Mouse (Mus musculus) heart, postnatal 0 days (tissue): ENCODE results near the gene Foxp4. TPM values are rescaled to one million over a fixed set of nuclear protein-coding genes. Genes with fewer than 3 reads are reported as not detected.

ENCODE experiments used
- ATAC-seq: fragments of 200-750 bp; cut with Nextera tagmentation; 2 replicates; pipeline ENCODE4 v1.8.0; 2017; ENCODE audit warnings: low read depth, moderate number of reproducible peaks, moderate library complexity; ENCODE audit not compliant: insufficient read depth
- DNase-seq: peaks from one replicate; pipeline ENCODE4 v3.0.0-alpha.2; 2016; ENCODE audit warnings: low spot score
- H3K27ac ChIP-seq: fragments of 300-500 bp; sonication (generic); 2 replicates; pipeline ENCODE4 v1.5.1; 2014; ENCODE audit warnings: low read depth, mild to moderate bottlenecking
- H3K27me3 ChIP-seq: fragments of 300-500 bp; sonication (generic); 2 replicates; pipeline ENCODE4 v1.6.1; 2014; ENCODE audit warnings: low read length, mixed read lengths; ENCODE audit not compliant: control insufficient read depth, insufficient read depth
- H3K36me3 ChIP-seq: fragments of 300-500 bp; sonication (generic); replicated peaks from 2 replicates; pipeline ENCODE4 v1.6.1; 2014; ENCODE audit warnings: low read length, mixed read lengths; ENCODE audit not compliant: control insufficient read depth, insufficient read depth
- H3K4me1 ChIP-seq: fragments of 300-500 bp; sonication (generic); 2 replicates; pipeline ENCODE4 v1.6.1; 2014; ENCODE audit warnings: antibody characterized with exemption; ENCODE audit not compliant: control insufficient read depth, insufficient read depth
- H3K4me2 ChIP-seq: fragments of 300-500 bp; sonication (generic); 2 replicates; pipeline ENCODE4 v1.6.1; 2014; ENCODE audit warnings: low read depth, mild to moderate bottlenecking, low read length, moderate library complexity
- H3K4me3 ChIP-seq: fragments of 300-500 bp; sonication (generic); 2 replicates; pipeline ENCODE4 v1.5.1; 2014; ENCODE audit warnings: low read depth, low read length
- H3K9ac ChIP-seq: fragments of 300-500 bp; sonication (generic); replicated peaks from 2 replicates; pipeline ENCODE4 v1.6.1; 2014; ENCODE audit warnings: low read depth, low read length, mixed read lengths
- H3K9me3 ChIP-seq: fragments of 300-500 bp; sonication (generic); replicated peaks from 2 replicates; pipeline ENCODE4 v1.6.1; 2016; ENCODE audit warnings: low read length; ENCODE audit not compliant: control insufficient read depth
- CTCF ChIP-seq: IDR thresholded peaks from 2 replicates; pipeline ENCODE4 v1.5.1; 2016; ENCODE audit warnings: antibody characterized with exemption, control low read depth, low read depth
- EP300 ChIP-seq: IDR thresholded peaks from 2 replicates; pipeline ENCODE4 v1.6.1; 2016; ENCODE audit warnings: antibody characterized with exemption, low read depth
- WGBS: fragments of 180-500 bp; shearing (Covaris S2); extraction: QIAGEN DNeasy Blood & Tissue Kit; methylation state at CpG from one replicate; pipeline ENCODE4 v1.1.7; 2014; 5-methylcytosine and 5-hydroxymethylcytosine counted together
- polyA plus RNA-seq: library from polyadenylated mRNA; unstranded; fragments of >200 nt; fragmentation: Nextera tagmentation; extraction: Ambion mirVana; gene quantifications from 2 replicates; pipeline ENCODE4 v1.2.1, GENCODE M21; 2015
- total RNA-seq: library from RNA; depleted of rRNA; stranded (reverse); fragments of >200 nt; gene quantifications from 2 replicates; pipeline ENCODE4 v1.2.3, GENCODE M21; 2014; ENCODE audit warnings: low replicate concordance

The Foxp4 gene
- total and polyA plus RNA-seq, 2 experiments from 2014 or later, result 3.3 to 21.0 TPM

DNA sequence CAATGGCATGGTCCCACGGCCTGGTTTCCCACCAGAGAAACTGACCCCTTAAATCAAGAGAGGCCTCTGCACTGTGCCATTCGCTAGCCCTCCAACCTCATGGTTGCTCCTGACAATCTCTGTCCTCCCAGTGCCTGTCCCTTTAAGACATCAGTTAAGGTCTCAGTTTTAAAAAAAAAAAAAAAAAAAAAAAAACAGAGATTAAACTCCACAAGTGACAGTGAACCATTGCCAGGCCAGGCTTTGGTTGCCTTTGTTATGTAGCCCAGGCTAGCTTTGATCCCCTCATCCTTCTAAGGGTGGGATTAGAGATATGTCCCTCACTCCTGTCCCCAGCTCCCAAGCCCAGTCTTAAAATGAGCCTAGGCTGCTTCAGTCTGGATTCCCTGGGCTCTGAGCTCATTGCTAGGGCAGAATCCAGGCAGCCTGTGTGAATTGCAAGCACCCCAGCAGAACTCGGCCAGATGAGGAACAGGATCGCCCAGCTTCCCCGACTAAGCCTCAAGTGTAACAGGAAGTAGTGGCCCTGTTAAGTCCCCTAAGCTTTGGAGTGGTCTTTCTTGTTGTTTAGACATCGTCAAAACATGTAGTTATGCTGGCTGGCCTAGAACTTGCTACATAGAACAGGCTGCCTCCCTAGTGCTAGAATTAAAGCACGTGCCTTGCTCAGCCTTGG lies 73.7 kb downstream of the Foxp4 start:
- Histone ChIP-seq H3K9me3 (no peaks in the 10 kb centered on the region), H3K9ac (no peak overlapping the region), H3K4me3 (no peak overlapping the region)

DNA sequence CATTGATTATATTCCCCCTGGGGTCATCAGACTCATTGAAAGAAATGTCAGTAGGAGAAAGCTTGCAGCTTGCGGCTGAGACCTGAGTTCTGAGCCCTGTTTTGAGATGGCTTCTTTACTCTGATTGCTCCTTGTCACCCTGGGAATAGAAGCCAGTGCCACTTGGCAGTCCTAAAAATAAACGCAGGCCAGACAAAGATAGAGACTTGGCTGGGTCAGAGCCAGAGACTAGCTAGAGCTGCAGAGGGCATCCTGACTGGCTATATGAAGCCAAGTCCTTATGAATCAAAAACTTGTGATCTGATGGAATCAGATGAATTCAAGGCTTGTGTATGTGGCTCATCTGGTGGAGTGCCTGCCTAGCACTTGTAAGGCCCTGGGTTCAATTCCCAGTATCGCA lies 74.4 kb downstream of the Foxp4 start:
- TF ChIP-seq CTCF (no peak), EP300 (peak; percentile 30; the same call in 1 of the 2 replicates)
- ATAC-seq (peak; percentile 77), DNase-seq (peak; percentile 89)
- no peak overlapping the region for H3K4me3 ChIP-seq
- peak overlapping the region; percentile 84 for H3K27ac ChIP-seq
- no peaks in the 10 kb centered on the region for H3K9me3 ChIP-seq
- no peaks in the 10 kb centered on the region for H3K36me3 ChIP-seq
- H3K4me2 ChIP-seq, result no peak overlapping the region
- WGBS, result 42% methylated on average over 3 of the region's 3 CpGs
- no peaks in the 10 kb centered on the region for H3K27me3 ChIP-seq
- peaks cover 22% of the 10 kb centered on the region for H3K4me1 ChIP-seq
- H3K9ac ChIP-seq, result no peak overlapping the region

More for the DNA sequence above, 73.7 kb downstream of the Foxp4 start:
- TF ChIP-seq EP300 (no peak), CTCF (no peak)
- H3K27me3 ChIP-seq, result no peaks in the 10 kb centered on the region
- peaks cover 22% of the 10 kb centered on the region for H3K4me1 ChIP-seq
- ATAC-seq (no peak), DNase-seq (no peak)
- peak overlapping the region; percentile 84 for H3K27ac ChIP-seq
- no peak overlapping the region for H3K4me2 ChIP-seq
- no peaks in the 10 kb centered on the region for H3K36me3 ChIP-seq
- WGBS, result 69% methylated on average over 7 of the region's 7 CpGs

DNA sequence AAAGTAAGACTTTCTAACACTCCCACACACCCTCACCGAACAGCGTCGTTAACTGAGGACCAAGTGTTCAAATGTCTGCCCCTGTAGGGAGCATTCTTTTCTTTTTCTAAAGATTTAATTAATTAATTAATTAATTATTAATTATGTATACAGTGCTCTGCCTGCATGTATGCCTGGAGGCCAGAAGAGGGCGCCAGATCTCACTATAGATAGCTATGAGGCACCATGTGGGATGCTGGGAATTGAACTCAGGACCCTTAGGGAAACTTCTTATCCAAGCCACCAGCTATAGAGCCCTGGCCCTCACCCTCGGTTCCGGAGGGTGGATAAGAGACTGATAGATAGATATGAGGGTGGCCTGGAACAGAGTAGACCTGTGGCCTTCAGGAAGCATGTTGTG lies 76.5 kb downstream of the Foxp4 start:
- Histone ChIP-seq H3K4me2 (no peak overlapping the region), H3K27me3 (no peaks in the 10 kb centered on the region), H3K36me3 (no peaks in the 10 kb centered on the region), H3K9me3 (no peaks in the 10 kb centered on the region), H3K27ac (no peak overlapping the region), H3K4me1 (peaks cover 22% of the 10 kb centered on the region), H3K4me3 (no peak overlapping the region), H3K9ac (no peak overlapping the region)
- WGBS, result 81% methylated on average over 6 of the region's 6 CpGs
- no peak for TF ChIP-seq CTCF
- no peak for TF ChIP-seq EP300
- no peak for ATAC-seq
- no peak for DNase-seq

DNA sequence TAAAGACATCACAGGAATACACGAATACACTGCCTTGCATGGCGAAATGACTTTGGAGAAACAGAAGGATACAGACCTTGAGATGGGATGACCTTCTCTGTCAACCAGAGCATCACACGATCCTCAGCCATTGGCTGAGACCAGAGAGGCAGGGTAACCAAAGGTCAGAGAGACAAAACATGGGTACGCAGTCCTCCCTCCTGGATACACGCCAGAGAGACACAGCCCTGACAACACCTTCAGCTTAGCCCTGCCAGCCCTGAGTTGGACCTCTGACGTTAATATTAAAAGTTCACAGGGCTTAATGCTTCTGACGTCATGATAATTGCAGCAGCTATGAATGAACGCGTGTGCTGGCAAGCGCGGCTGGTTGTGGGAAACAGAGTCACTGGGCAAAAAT lies 78.8 kb downstream of the Foxp4 start:
- no peak overlapping the region for H3K4me2 ChIP-seq
- WGBS, result 61% methylated on average over 11 of the region's 11 CpGs
- no peak overlapping the region for H3K27ac ChIP-seq
- no peak overlapping the region for H3K9ac ChIP-seq
- H3K36me3 ChIP-seq, result no peaks in the 10 kb centered on the region
- ATAC-seq, result peak; percentile 36; the same call in 1 of the 2 replicates
- H3K4me3 ChIP-seq, result no peak overlapping the region
- no peak for DNase-seq
- no peaks in the 10 kb centered on the region for H3K9me3 ChIP-seq
- peaks cover 6% of the 10 kb centered on the region for H3K4me1 ChIP-seq
- TF ChIP-seq EP300, result no peak
- TF ChIP-seq CTCF, result no peak
- no peaks in the 10 kb centered on the region for H3K27me3 ChIP-seq

DNA sequence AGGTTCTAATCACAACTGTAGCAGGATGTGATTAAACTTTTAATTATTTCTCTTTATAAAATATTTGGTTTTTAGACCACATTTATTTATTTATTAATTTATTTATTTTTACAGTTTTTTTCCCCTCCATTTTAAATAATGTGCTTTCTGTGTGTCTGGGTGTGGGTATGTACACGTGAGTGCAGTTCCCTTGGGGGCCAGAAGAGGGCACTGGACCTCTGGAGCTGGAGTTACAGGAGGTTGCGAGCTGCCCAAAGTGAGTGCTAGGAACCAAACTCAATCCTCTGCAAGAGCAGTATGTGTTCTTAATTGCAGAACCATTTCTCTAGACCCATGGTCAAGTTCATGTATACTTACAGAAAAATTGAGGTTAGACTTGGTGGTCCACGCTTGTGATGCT lies 81.0 kb downstream of the Foxp4 start:
- WGBS, result 97% methylated on average over 3 of the region's 3 CpGs
- no peaks in the 10 kb centered on the region for H3K27me3 ChIP-seq
- no peak overlapping the region for H3K4me2 ChIP-seq

More for the DNA sequence above, 81.0 kb downstream of the Foxp4 start:
- H3K27ac ChIP-seq, result no peak overlapping the region
- DNase-seq (no peak), ATAC-seq (no peak)
- H3K9ac ChIP-seq, result no peak overlapping the region
- H3K9me3 ChIP-seq, result no peaks in the 10 kb centered on the region
- no peaks in the 10 kb centered on the region for H3K36me3 ChIP-seq
- TF ChIP-seq EP300 (no peak), CTCF (peak; percentile 15; the same call in 1 of the 2 replicates)
- H3K4me3 ChIP-seq, result no peak overlapping the region
- no peaks in the 10 kb centered on the region; the same call in 1 of the 2 replicates for H3K4me1 ChIP-seq
